Mouse (Mus musculus): ENCODE measurements at regions not wholly inside any gene's neighbourhood (a gene's known extent, or its start where the extent isn't known, plus 50 kb on each side); places are given as distances from the start of the nearest gene placed in this dataset.

GRCm38 (mm10) chr15:62432742-62433245 is 1412.2 kb downstream of the Gsdmc2 start:
- Histone ChIP-seq H3K27me3 (ENCODE audit: control insufficient read depth, insufficient read depth, low read length) (no peaks in the 10 kb centered on the region), H3K4me1 (ENCODE audit: control insufficient read depth, insufficient read depth, low read length) (no peaks in the 10 kb centered on the region), H3K4me3 (ENCODE audit: control insufficient read depth, low read depth, low read length) (no peak overlapping the region), H3K36me3 (ENCODE audit: control insufficient read depth, insufficient read depth, low read length) (no peaks in the 10 kb centered on the region), H3K27ac (ENCODE audit: control insufficient read depth, insufficient read depth, low read depth, low read length) (no peak overlapping the region)
- no peak for TF ChIP-seq POLR2A (IDR thresholded peaks at IDR 0.05; ENCODE audit: control insufficient read depth, low read depth, low read length)
- no peak for TF ChIP-seq CTCF (IDR thresholded peaks at IDR 0.05; ENCODE audit: control insufficient read depth, insufficient read depth, insufficient replicate concordance, low read depth, low read length)

- TF ChIP-seq POLR2A (IDR thresholded peaks at IDR 0.05; ENCODE audit: control insufficient read depth, low read depth, low read length) (no peak), CTCF (IDR thresholded peaks at IDR 0.05; ENCODE audit: control insufficient read depth, insufficient read depth, insufficient replicate concordance, low read depth, low read length) (no peak)
- H3K27ac ChIP-seq (ENCODE audit: control insufficient read depth, insufficient read depth, low read depth, low read length) = no peak overlapping the region
- no peaks in the 10 kb centered on the region for H3K4me1 ChIP-seq (ENCODE audit: control insufficient read depth, insufficient read depth, low read length)
- H3K36me3 ChIP-seq (ENCODE audit: control insufficient read depth, insufficient read depth, low read length) = no peaks in the 10 kb centered on the region
- no peaks in the 10 kb centered on the region for H3K27me3 ChIP-seq (ENCODE audit: control insufficient read depth, insufficient read depth, low read length)
- H3K4me3 ChIP-seq (ENCODE audit: control insufficient read depth, low read depth, low read length) = no peak overlapping the region
These were observed 1413.8 kb downstream of the Gsdmc2 start for GRCm38 (mm10) chr15:62431150-62431678.

- Histone ChIP-seq H3K36me3 (ENCODE audit: control insufficient read depth, insufficient read depth, low read length) (no peaks in the 10 kb centered on the region), H3K4me1 (ENCODE audit: control insufficient read depth, insufficient read depth, low read length) (no peaks in the 10 kb centered on the region), H3K27ac (ENCODE audit: control insufficient read depth, insufficient read depth, low read depth, low read length) (no peak overlapping the region), H3K4me3 (ENCODE audit: control insufficient read depth, low read depth, low read length) (no peak overlapping the region), H3K27me3 (ENCODE audit: control insufficient read depth, insufficient read depth, low read length) (no peaks in the 10 kb centered on the region)
- TF ChIP-seq POLR2A (IDR thresholded peaks at IDR 0.05; ENCODE audit: control insufficient read depth, low read depth, low read length) = no peak
- TF ChIP-seq CTCF (IDR thresholded peaks at IDR 0.05; ENCODE audit: control insufficient read depth, insufficient read depth, insufficient replicate concordance, low read depth, low read length) = no peak
These were observed 1422.0 kb downstream of the Gsdmc2 start for GRCm38 (mm10) chr15:62422995-62423394.

- H3K36me3 ChIP-seq (ENCODE audit: control insufficient read depth, insufficient read depth, low read length) = no peaks in the 10 kb centered on the region
- H3K27me3 ChIP-seq (ENCODE audit: control insufficient read depth, insufficient read depth, low read length) = no peaks in the 10 kb centered on the region
- no peak overlapping the region for H3K27ac ChIP-seq (ENCODE audit: control insufficient read depth, insufficient read depth, low read depth, low read length)
- H3K4me3 ChIP-seq (ENCODE audit: control insufficient read depth, low read depth, low read length) = no peak overlapping the region
- no peaks in the 10 kb centered on the region for H3K4me1 ChIP-seq (ENCODE audit: control insufficient read depth, insufficient read depth, low read length)
- TF ChIP-seq CTCF (IDR thresholded peaks at IDR 0.05; ENCODE audit: control insufficient read depth, insufficient read depth, insufficient replicate concordance, low read depth, low read length) (no peak), POLR2A (IDR thresholded peaks at IDR 0.05; ENCODE audit: control insufficient read depth, low read depth, low read length) (no peak)
These were observed 1423.7 kb downstream of the Gsdmc2 start for GRCm38 (mm10) chr15:62421073-62421851.

- Histone ChIP-seq H3K4me1 (ENCODE audit: control insufficient read depth, insufficient read depth, low read length) (no peaks in the 10 kb centered on the region), H3K36me3 (ENCODE audit: control insufficient read depth, insufficient read depth, low read length) (no peaks in the 10 kb centered on the region), H3K4me3 (ENCODE audit: control insufficient read depth, low read depth, low read length) (no peak overlapping the region), H3K27me3 (ENCODE audit: control insufficient read depth, insufficient read depth, low read length) (no peaks in the 10 kb centered on the region), H3K27ac (ENCODE audit: control insufficient read depth, insufficient read depth, low read depth, low read length) (no peak overlapping the region)
- TF ChIP-seq POLR2A (IDR thresholded peaks at IDR 0.05; ENCODE audit: control insufficient read depth, low read depth, low read length) = no peak
- no peak for TF ChIP-seq CTCF (IDR thresholded peaks at IDR 0.05; ENCODE audit: control insufficient read depth, insufficient read depth, insufficient replicate concordance, low read depth, low read length)
These were observed 1428.3 kb downstream of the Gsdmc2 start for GRCm38 (mm10) chr15:62416691-62417090.

GRCm38 (mm10) chr15:62413694-62414093 is 1431.3 kb downstream of the Gsdmc2 start:
- Histone ChIP-seq H3K27me3 (ENCODE audit: control insufficient read depth, insufficient read depth, low read length) (no peaks in the 10 kb centered on the region), H3K36me3 (ENCODE audit: control insufficient read depth, insufficient read depth, low read length) (no peaks in the 10 kb centered on the region), H3K27ac (ENCODE audit: control insufficient read depth, insufficient read depth, low read depth, low read length) (no peak overlapping the region), H3K4me3 (ENCODE audit: control insufficient read depth, low read depth, low read length) (no peak overlapping the region), H3K4me1 (ENCODE audit: control insufficient read depth, insufficient read depth, low read length) (no peaks in the 10 kb centered on the region)
- TF ChIP-seq CTCF (IDR thresholded peaks at IDR 0.05; ENCODE audit: control insufficient read depth, insufficient read depth, insufficient replicate concordance, low read depth, low read length) (no peak), POLR2A (IDR thresholded peaks at IDR 0.05; ENCODE audit: control insufficient read depth, low read depth, low read length) (no peak)

- H3K27me3 ChIP-seq (ENCODE audit: control insufficient read depth, insufficient read depth, low read length) = no peaks in the 10 kb centered on the region
- H3K36me3 ChIP-seq (ENCODE audit: control insufficient read depth, insufficient read depth, low read length) = no peaks in the 10 kb centered on the region
- no peak overlapping the region for H3K4me3 ChIP-seq (ENCODE audit: control insufficient read depth, low read depth, low read length)
- TF ChIP-seq CTCF (IDR thresholded peaks at IDR 0.05; ENCODE audit: control insufficient read depth, insufficient read depth, insufficient replicate concordance, low read depth, low read length) = no peak
- no peak for TF ChIP-seq POLR2A (IDR thresholded peaks at IDR 0.05; ENCODE audit: control insufficient read depth, low read depth, low read length)
- H3K27ac ChIP-seq (ENCODE audit: control insufficient read depth, insufficient read depth, low read depth, low read length) = no peak overlapping the region
- no peaks in the 10 kb centered on the region for H3K4me1 ChIP-seq (ENCODE audit: control insufficient read depth, insufficient read depth, low read length)
These were observed 1442.8 kb downstream of the Gsdmc2 start for GRCm38 (mm10) chr15:62402142-62402541.

Data from testis, adult 2 months (tissue).